Mouse (Mus musculus) inflammation-experienced regulatory T-cells (primary cell): ENCODE results near the gene 6030408B16Rik. TPM values are rescaled to one million over a fixed set of nuclear protein-coding genes. Genes with fewer than 3 reads are reported as not detected.

Experiments used
- polyA plus RNA-seq, 2 experiments: library from polyadenylated mRNA; unstranded; fragments of 100-300 nt; shearing (Covaris generic); gene quantifications; one replicate each; pipeline ENCODE4 v1.2.1; 2017

Gene 6030408B16Rik
- polyA plus RNA-seq, result under 1 TPM in 1 of 2 experiments, not detected in 1; 0.55 TPM

DNA sequence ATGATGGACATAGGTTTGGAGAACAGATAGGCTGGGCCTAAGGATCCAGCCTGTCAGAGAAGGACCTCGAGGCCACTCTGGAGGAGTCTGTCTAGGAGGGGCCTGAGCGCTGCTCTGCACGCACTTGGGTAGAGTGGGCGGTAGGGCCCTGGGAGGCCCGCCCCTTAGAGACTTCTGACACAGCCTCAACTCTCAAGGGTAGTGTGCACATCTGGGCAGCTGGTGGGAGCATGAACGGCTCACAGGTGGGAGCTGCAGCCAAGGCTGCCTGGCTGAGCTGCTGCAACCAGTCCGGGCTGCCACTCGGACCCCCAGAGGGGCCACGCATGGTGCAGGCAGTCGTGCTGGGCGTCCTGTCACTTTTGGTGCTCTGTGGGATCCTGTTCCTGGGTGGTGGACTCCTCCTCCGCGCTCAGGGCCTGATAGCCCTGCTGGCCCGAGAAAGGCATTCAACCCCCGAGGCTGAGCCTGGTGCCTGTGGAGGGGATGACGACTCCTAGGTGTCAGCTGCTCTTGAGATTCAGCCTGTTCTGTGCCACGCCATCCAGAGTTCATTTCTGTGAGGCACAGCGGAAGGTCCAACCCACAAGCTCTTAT lies at the start of gene 6030408B16Rik:
Gene 6030408B16Rik, plus strand, starts transcription at position 188 of the 597 bp plus-strand sequence.

DNA sequence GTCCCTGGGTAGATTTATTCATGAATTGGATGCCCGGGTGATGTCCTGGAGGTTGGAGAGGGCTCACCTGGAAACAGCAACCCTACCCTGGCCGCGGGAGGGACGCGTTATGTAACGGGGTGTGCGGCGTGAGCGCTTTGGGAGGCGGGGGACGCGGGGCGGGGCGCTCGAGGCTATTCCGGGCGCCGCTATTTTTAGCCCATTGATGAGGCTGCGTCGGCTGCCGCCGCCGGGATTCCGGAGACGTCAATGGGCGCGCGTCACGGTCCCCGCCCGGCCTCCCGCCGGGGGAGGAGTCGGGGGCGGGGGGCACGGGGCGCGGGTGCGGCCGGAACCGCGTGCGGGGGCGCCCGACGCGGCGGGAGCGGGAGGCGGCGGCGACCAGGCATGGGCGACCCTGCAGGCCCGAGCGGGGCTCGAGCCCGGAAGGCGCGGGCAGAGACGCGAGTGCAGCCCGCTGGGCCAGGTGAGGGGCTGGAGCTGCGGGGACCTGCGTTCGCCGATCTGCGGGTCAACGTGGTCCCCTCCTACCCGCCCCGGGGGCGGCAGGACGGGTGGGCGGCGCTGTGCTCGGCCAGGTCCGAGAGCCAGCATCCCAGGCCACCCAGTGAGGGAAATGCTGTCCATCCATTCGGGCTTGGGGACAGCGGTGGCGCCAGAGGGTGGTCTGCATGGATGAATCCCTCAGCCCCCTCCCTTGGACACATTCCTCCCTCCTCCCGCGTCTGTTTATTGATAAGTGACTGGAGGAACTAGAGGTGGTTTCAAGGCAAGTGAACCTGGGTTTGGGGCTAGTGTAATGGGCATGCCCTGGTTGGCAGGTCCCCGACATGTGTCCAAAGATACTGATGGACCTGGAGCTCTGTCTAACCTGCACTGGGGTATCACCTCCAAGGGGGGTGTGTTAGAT lies 38.9 kb upstream of the 6030408B16Rik start, which contains the start of gene Nr4a1:
Gene Nr4a1, plus strand, starts transcription at position 384 of the 910 bp plus-strand sequence.

DNA sequence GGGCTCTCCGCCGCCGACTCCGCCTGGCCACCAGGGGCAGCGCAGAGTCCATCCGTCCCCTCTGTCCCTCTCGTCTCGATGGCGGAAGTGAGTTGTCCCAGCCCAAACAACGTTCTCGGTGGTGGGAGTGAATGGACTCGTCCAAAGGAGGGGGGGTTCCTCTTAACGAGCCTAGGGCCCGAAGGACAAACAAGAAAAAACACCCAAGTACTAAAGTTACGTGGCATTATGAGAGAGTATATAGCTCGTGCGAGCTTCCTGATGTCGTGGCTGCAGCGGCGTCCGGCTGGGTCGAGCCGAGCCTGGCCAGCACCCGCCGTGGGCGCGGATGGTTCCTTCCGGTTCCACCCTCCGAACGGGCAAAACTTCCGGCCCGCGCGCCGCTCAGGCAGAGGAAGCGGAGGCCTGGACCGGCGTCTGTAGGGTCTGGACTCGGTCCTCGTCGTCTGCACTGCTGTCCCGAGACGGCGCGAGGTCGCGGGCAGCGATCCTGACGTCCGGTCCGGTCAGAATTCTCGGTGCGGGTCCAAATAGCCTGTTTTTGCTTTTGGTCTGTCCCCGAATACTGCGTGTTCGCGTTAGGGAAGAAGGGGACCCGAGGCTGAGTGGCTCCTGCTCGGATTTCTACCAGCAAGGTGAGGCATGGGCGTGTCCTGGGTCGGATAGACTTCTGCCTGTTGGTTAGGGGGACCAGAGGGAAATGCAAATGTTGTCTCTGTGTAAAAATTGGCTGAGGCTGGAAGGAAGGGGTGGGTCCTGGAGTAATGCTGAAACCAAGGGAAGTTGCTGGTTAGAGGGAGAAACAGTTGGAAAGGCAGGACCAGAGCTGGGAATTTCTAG lies 8.9 kb upstream of the 6030408B16Rik start, which contains the start of gene Atg101:
Gene Atg101, plus strand, starts transcription at position 362 of the 840 bp plus-strand sequence.

Other genes starting within 250 kb of the 6030408B16Rik start
- gene Gm47841, start 245.8 kb upstream of the 6030408B16Rik start, polyA plus RNA-seq, result under 1 TPM in 1 of 2 experiments, not detected in 1; 0.19 TPM
- under 1 TPM; 0.12 to 0.54 TPM for gene Fignl2, start 214.6 kb upstream of the 6030408B16Rik start, polyA plus RNA-seq
- not detected for gene Ankrd33, start 177.5 kb upstream of the 6030408B16Rik start, polyA plus RNA-seq
- 1 to 10 TPM; 3.9 to 5.3 TPM for gene Acvrl1, start 164.7 kb upstream of the 6030408B16Rik start, polyA plus RNA-seq
- gene Acvr1b, start 119.1 kb upstream of the 6030408B16Rik start, polyA plus RNA-seq, result 1 to 10 TPM; 1.8 to 3.8 TPM
- gene Grasp, start 69.0 kb upstream of the 6030408B16Rik start, polyA plus RNA-seq, result 10 to 100 TPM in 1 of 2 experiments, 1 to 10 TPM in 1; 5.2 to 18.9 TPM
- 100 to 1,000 TPM in 1 of 2 experiments, 10 to 100 TPM in 1; 34.6 to 106 TPM for gene Nr4a1, start 38.9 kb upstream of the 6030408B16Rik start, polyA plus RNA-seq
- 10 to 100 TPM; 58.8 to 63.1 TPM for gene Atg101, start 8.9 kb upstream of the 6030408B16Rik start, polyA plus RNA-seq
- gene Krt80, start 77.0 kb downstream of the 6030408B16Rik start, polyA plus RNA-seq, result 1 to 10 TPM in 1 of 2 experiments, not detected in 1; 4.4 TPM
- gene Krt7, start 117.8 kb downstream of the 6030408B16Rik start, polyA plus RNA-seq, result under 1 TPM; 0.11 to 0.12 TPM
- gene Krt87, start 145.6 kb downstream of the 6030408B16Rik start, polyA plus RNA-seq, result under 1 TPM in 1 of 2 experiments, not detected in 1; 0.23 TPM
- gene Krt88, start 154.5 kb downstream of the 6030408B16Rik start, polyA plus RNA-seq, result not detected
- not detected for gene Krt81, start 170.5 kb downstream of the 6030408B16Rik start, polyA plus RNA-seq
- under 1 TPM in 1 of 2 experiments, not detected in 1; 0.11 TPM for gene Krt86, start 180.3 kb downstream of the 6030408B16Rik start, polyA plus RNA-seq
- 1 to 10 TPM; 1.4 to 3.3 TPM for gene Krt83, start 198.3 kb downstream of the 6030408B16Rik start, polyA plus RNA-seq
- not detected for gene Gm49425, start 224.0 kb downstream of the 6030408B16Rik start, polyA plus RNA-seq
- 1 to 10 TPM in 1 of 2 experiments, under 1 TPM in 1; 0.10 to 1.6 TPM for gene Krt84, start 239.6 kb downstream of the 6030408B16Rik start, polyA plus RNA-seq